Mouse (Mus musculus): ENCODE results near the gene Sp7.

The Sp7 gene

GRCm38 (mm10) chr15:102386640-102387039, 19.7 kb upstream of the Sp7 start:
- DNase-seq = no peak

GRCm38 (mm10) chr15:102383671-102384070, 16.7 kb upstream of the Sp7 start:
- no peak for DNase-seq

- DNase-seq = peak; percentile 92
These were observed 14.6 kb upstream of the Sp7 start for GRCm38 (mm10) chr15:102381575-102381974.

- DNase-seq = peak in 1 of 2 experiments; percentile 24
These were observed 10.9 kb upstream of the Sp7 start for GRCm38 (mm10) chr15:102377810-102378262.

- peak; percentile 49 to 72 for DNase-seq
These were observed 10.2 kb upstream of the Sp7 start for GRCm38 (mm10) chr15:102377163-102377543.

- DNase-seq = peak; percentile 34 to 41
These were observed 9.6 kb upstream of the Sp7 start for GRCm38 (mm10) chr15:102376453-102377162.

GRCm38 (mm10) chr15:102370727-102371126, 3.7 kb upstream of the Sp7 start:
- DNase-seq = no peak

- no peak for DNase-seq
These were observed 3.0 kb upstream of the Sp7 start for GRCm38 (mm10) chr15:102369972-102370371.

GRCm38 (mm10) chr15:102366238-102366637, 744 bp downstream of the Sp7 start:
- no peak for DNase-seq

GRCm38 (mm10) chr15:102364678-102365077, 2.3 kb downstream of the Sp7 start:
- no peak for DNase-seq

- no peak for DNase-seq
These were observed 4.3 kb downstream of the Sp7 start for GRCm38 (mm10) chr15:102362648-102363047.

GRCm38 (mm10) chr15:102358834-102359233, 8.1 kb downstream of the Sp7 start:
- DNase-seq = no peak

GRCm38 (mm10) chr15:102358126-102358525, 8.9 kb downstream of the Sp7 start:
- DNase-seq = no peak

GRCm38 (mm10) chr15:102356501-102357325, 10.3 kb downstream of the Sp7 start:
- DNase-seq = no peak

GRCm38 (mm10) chr15:102355871-102356441, 11.0 kb downstream of the Sp7 start:
- peak; percentile 28 to 49 for DNase-seq

GRCm38 (mm10) chr15:102355134-102355870, 11.7 kb downstream of the Sp7 start:
- peak; percentile 51 to 59 for DNase-seq

GRCm38 (mm10) chr15:102353986-102354385, 13.0 kb downstream of the Sp7 start:
- no peak for DNase-seq

GRCm38 (mm10) chr15:102352177-102352576, 14.8 kb downstream of the Sp7 start:
- no peak for DNase-seq

GRCm38 (mm10) chr15:102350942-102351291, 16.1 kb downstream of the Sp7 start:
- no peak for DNase-seq

GRCm38 (mm10) chr15:102350138-102350941, 16.6 kb downstream of the Sp7 start, which contains the start of gene Aaas:
Aaas (minus strand) TSS chr15:102350771.
- DNase-seq = peak; percentile 97 to 98

- DNase-seq = no peak
These were observed 20.5 kb downstream of the Sp7 start for GRCm38 (mm10) chr15:102346444-102346843.

- DNase-seq = no peak
These were observed 22.5 kb downstream of the Sp7 start for GRCm38 (mm10) chr15:102344490-102344889.
